Mouse (Mus musculus): ENCODE data around the gene Dsn1. TPM values are rescaled to one million over a fixed set of nuclear protein-coding genes. Genes with fewer than 3 reads are reported as not detected.
A peak's percentile ranks its signal among the peaks of the same experiment; 100 is the strongest.

Dsn1 gene
- polyA plus RNA-seq, 1 experiment from 2014 or later: 31.6 TPM

DNA sequence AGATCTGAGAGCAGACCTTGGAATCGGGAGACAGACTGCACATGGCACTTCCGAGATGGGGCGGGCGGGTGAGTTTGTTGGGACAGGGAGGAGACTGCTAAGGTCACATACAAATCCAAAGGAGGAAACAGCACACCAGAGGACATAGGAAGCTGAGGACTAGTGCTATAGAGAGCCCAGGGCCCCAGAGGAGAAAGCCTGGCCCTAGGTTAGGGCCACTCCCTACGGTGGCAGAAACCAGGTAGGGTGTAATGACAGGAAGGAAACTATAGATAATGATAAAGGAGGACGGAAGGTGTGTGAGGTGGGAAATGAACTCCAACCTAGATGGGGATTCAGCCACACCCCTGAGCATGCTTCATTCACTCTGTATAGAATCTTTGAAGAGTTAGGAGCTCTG, 5.4 kb upstream of the Dsn1 start:
- Histone ChIP-seq H3K4me3 (ENCODE audit: low read depth, low read length) (no peak overlapping the region), H3K4me1 (replicated peaks; ENCODE audit: control insufficient read depth, insufficient read depth, low read length) (peaks cover 10% of the 10 kb centered on the region), H3K36me3 (ENCODE audit: control insufficient read depth, insufficient read depth, low read length) (peaks cover 35% of the 10 kb centered on the region), H3K27me3 (replicated peaks; ENCODE audit: control insufficient read depth, insufficient read depth, low read length) (no peaks in the 10 kb centered on the region), H3K9me3 (ENCODE audit: control insufficient read depth, low read length) (no peaks in the 10 kb centered on the region), H3K9ac (ENCODE audit: low read length) (no peak overlapping the region), H3K4me2 (ENCODE audit: low read length) (no peak overlapping the region), H3K27ac (ENCODE audit: low read depth) (no peak overlapping the region)
- DNase-seq (ENCODE audit: low spot score) (no peak), ATAC-seq (replicated peaks; ENCODE audit: low FRiP score, low TSS enrichment, low read depth) (no peak; the same call in 1 of the 2 replicates)
- WGBS: 74% methylated on average over 6 of the region's 6 CpGs

DNA sequence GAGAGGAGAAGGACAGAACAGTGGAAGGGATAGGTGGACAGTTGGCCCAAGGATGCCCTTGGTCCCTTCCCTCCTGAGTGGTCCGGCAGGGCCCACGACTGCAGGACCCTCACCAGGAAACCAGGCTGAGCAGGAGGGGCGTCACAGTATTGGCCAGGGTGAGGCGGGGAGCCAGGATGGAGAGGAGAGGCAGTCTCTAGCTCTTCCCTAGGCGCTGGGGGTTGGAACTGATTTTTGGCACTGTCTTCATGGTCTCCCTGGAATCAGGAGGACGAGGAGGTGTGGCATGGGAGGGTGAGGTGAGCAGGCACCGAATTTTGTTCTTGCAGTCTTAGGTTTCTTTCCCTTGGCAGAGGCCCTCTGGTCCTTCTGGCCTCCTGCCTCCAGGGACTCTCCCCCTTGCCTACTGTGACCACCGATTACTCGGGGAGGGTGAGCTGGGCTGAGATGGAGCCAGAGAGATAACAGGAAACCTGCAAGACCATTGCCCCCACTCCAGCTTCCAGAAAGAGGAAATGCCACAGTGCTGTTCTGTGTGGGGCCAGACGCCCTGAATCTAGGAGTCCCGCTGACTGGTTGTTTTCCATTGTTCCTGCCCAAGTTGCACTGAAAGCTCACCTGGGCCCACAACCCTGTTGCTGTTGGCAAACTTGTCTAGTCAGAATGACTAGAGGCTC, 3.8 kb upstream of the Dsn1 start:
- Histone ChIP-seq H3K4me3 (ENCODE audit: low read depth, low read length) (no peak overlapping the region), H3K4me2 (ENCODE audit: low read length) (no peak overlapping the region), H3K9ac (ENCODE audit: low read length) (no peak overlapping the region), H3K27me3 (replicated peaks; ENCODE audit: control insufficient read depth, insufficient read depth, low read length) (no peaks in the 10 kb centered on the region), H3K36me3 (ENCODE audit: control insufficient read depth, insufficient read depth, low read length) (peaks cover 19% of the 10 kb centered on the region), H3K9me3 (ENCODE audit: control insufficient read depth, low read length) (no peaks in the 10 kb centered on the region), H3K4me1 (replicated peaks; ENCODE audit: control insufficient read depth, insufficient read depth, low read length) (peaks cover 16% of the 10 kb centered on the region), H3K27ac (ENCODE audit: low read depth) (no peak overlapping the region)
- WGBS: 34% methylated on average over 11 of the region's 11 CpGs
- DNase-seq (ENCODE audit: low spot score): no peak
- ATAC-seq (replicated peaks; ENCODE audit: low FRiP score, low TSS enrichment, low read depth): no peak

DNA sequence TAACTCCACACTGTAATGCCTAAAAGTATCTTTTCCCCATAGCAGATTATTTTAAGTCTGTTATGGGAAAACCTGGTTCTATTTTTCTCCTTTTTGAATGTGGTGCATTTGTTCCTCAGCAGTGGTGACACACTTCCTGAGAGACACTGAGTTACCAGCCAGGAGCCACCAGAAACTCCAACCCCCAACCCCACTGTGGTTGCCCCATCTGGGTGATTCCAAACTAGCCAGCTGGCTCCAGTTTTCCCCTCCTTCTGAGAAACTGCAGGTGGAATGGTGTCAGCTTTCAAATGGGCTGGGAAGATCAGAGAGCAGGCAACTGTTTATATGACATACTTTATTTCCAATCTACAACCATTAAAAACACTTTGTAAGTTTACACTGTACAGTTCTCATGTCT, 3.2 kb upstream of the Dsn1 start:
- H3K4me1 ChIP-seq (replicated peaks; ENCODE audit: control insufficient read depth, insufficient read depth, low read length): peaks cover 19% of the 10 kb centered on the region
- H3K4me2 ChIP-seq (ENCODE audit: low read length): no peak overlapping the region
- ATAC-seq (replicated peaks; ENCODE audit: low FRiP score, low TSS enrichment, low read depth): no peak
- no peak overlapping the region for H3K4me3 ChIP-seq (ENCODE audit: low read depth, low read length)
- DNase-seq (ENCODE audit: low spot score): no peak
- no peak overlapping the region for H3K9ac ChIP-seq (ENCODE audit: low read length)
- no peak overlapping the region for H3K27ac ChIP-seq (ENCODE audit: low read depth)
- H3K27me3 ChIP-seq (replicated peaks; ENCODE audit: control insufficient read depth, insufficient read depth, low read length): no peaks in the 10 kb centered on the region
- peaks cover 13% of the 10 kb centered on the region for H3K36me3 ChIP-seq (ENCODE audit: control insufficient read depth, insufficient read depth, low read length)
- H3K9me3 ChIP-seq (ENCODE audit: control insufficient read depth, low read length): no peaks in the 10 kb centered on the region

DNA sequence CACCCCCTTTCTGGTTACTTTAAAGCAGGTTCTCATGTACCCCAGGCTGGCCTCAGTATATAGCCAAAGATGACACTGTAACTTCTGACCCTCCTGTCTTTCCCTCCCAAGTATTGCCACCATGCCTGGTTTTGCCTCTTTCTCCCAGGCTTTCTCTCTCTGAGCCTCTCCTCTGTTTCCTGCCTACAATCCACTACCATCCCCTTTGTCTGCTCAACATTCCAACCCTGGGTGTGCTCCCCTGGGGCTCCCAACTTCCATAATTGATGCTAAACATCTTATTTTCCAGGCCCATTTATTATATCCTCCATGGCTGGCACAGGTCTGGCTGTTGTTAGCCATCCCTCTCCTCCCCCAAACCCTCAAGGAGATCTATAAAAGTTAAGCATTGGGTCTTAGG, 1.6 kb upstream of the Dsn1 start:
- Histone ChIP-seq H3K4me2 (ENCODE audit: low read length) (no peak overlapping the region), H3K9ac (ENCODE audit: low read length) (no peak overlapping the region), H3K9me3 (ENCODE audit: control insufficient read depth, low read length) (no peaks in the 10 kb centered on the region), H3K27ac (ENCODE audit: low read depth) (no peak overlapping the region), H3K4me3 (ENCODE audit: low read depth, low read length) (no peak overlapping the region), H3K4me1 (replicated peaks; ENCODE audit: control insufficient read depth, insufficient read depth, low read length) (peaks cover 19% of the 10 kb centered on the region), H3K36me3 (ENCODE audit: control insufficient read depth, insufficient read depth, low read length) (peaks cover 18% of the 10 kb centered on the region), H3K27me3 (replicated peaks; ENCODE audit: control insufficient read depth, insufficient read depth, low read length) (no peaks in the 10 kb centered on the region)
- ATAC-seq (replicated peaks; ENCODE audit: low FRiP score, low TSS enrichment, low read depth): no peak
- no peak for DNase-seq (ENCODE audit: low spot score)

DNA sequence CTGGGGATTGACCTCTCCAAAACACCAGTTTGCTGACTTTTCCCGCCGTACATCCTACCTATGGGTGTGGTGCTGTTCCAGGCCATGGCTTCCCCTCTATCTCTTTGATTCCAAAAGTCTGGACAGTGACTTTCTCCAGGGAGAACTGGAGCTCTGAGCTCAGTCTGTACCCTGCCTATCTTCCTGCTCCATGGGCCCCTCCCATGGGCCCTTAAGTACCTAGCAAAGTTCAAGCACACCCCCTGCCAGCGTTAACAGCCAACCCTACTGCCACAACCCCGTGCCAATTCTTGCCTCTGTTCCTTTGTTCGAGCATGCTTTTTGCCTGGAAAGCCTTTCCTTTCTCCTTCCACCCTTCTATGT, 261 bp upstream of the Dsn1 start:
- H3K4me3 ChIP-seq (ENCODE audit: low read depth, low read length): peak overlapping the region; percentile 62
- WGBS: 25% methylated on average over 5 of the region's 5 CpGs
- no peaks in the 10 kb centered on the region for H3K27me3 ChIP-seq (replicated peaks; ENCODE audit: control insufficient read depth, insufficient read depth, low read length)
- peak overlapping the region; percentile 72 for H3K27ac ChIP-seq (ENCODE audit: low read depth)
- no peak for DNase-seq (ENCODE audit: low spot score)
- H3K9me3 ChIP-seq (ENCODE audit: control insufficient read depth, low read length): no peaks in the 10 kb centered on the region
- H3K4me1 ChIP-seq (replicated peaks; ENCODE audit: control insufficient read depth, insufficient read depth, low read length): peaks cover 19% of the 10 kb centered on the region
- peak overlapping the region; percentile 64 for H3K9ac ChIP-seq (ENCODE audit: low read length)
- no peak; the same call in 1 of the 2 replicates for ATAC-seq (replicated peaks; ENCODE audit: low FRiP score, low TSS enrichment, low read depth)
- H3K36me3 ChIP-seq (ENCODE audit: control insufficient read depth, insufficient read depth, low read length): peaks cover 21% of the 10 kb centered on the region
- peak overlapping the region; percentile 85 for H3K4me2 ChIP-seq (ENCODE audit: low read length)

DNA sequence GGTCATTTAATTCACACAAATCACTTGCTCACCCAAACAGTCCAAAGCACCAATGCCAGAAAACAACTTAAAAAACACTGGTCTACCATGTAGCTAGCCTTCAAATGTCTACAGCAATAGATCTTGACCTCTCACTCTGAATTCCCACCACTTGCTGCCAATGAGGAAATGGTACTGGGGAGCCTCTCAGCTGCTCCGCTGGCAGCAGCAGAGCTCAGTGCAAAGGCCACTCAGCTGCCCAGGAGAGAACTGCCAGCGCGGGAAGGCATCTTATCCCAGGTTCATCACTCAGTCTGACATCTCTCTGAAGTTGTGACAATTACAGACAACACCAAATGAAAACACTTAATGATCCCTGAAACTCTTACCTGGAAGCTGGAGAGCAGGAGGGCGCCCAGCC, 4.6 kb downstream of the Dsn1 start:
- Histone ChIP-seq H3K4me1 (replicated peaks; ENCODE audit: control insufficient read depth, insufficient read depth, low read length) (peaks cover 9% of the 10 kb centered on the region), H3K27me3 (replicated peaks; ENCODE audit: control insufficient read depth, insufficient read depth, low read length) (no peaks in the 10 kb centered on the region), H3K4me3 (ENCODE audit: low read depth, low read length) (no peak overlapping the region), H3K27ac (ENCODE audit: low read depth) (no peak overlapping the region), H3K9me3 (ENCODE audit: control insufficient read depth, low read length) (no peaks in the 10 kb centered on the region), H3K36me3 (ENCODE audit: control insufficient read depth, insufficient read depth, low read length) (peaks cover 61% of the 10 kb centered on the region), H3K9ac (ENCODE audit: low read length) (no peak overlapping the region), H3K4me2 (ENCODE audit: low read length) (no peak overlapping the region)
- WGBS: 84% methylated on average over 4 of the region's 4 CpGs
- no peak for ATAC-seq (replicated peaks; ENCODE audit: low FRiP score, low TSS enrichment, low read depth)
- no peak for DNase-seq (ENCODE audit: low spot score)

DNA sequence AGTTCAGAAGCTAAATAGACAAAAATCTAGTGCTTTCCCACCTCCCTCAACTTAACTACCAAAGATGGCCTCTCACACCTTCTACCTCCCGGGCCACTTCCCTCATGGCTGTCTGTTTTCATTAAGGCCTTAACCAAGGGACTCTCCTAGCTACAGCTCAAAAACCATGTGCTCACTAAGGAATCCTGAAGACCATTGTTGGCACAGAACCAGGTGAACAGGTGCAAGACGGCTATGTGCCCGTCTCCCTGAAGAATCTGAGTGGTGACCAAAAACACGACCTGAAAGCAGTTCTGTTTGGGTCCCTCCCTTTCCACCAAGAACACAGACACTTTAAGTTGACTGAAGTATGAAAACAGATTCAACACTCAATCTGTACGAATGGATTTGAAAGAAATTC, 8.7 kb downstream of the Dsn1 start:
- no peak for ATAC-seq (replicated peaks; ENCODE audit: low FRiP score, low TSS enrichment, low read depth)
- Histone ChIP-seq H3K27ac (ENCODE audit: low read depth) (no peak overlapping the region), H3K9me3 (ENCODE audit: control insufficient read depth, low read length) (no peaks in the 10 kb centered on the region), H3K4me1 (replicated peaks; ENCODE audit: control insufficient read depth, insufficient read depth, low read length) (no peaks in the 10 kb centered on the region), H3K4me2 (ENCODE audit: low read length) (no peak overlapping the region), H3K36me3 (ENCODE audit: control insufficient read depth, insufficient read depth, low read length) (peaks cover 76% of the 10 kb centered on the region), H3K9ac (ENCODE audit: low read length) (no peak overlapping the region), H3K27me3 (replicated peaks; ENCODE audit: control insufficient read depth, insufficient read depth, low read length) (no peaks in the 10 kb centered on the region), H3K4me3 (ENCODE audit: low read depth, low read length) (no peak overlapping the region)
- 92% methylated on average over 5 of the region's 5 CpGs for WGBS
- DNase-seq (ENCODE audit: low spot score): no peak

DNA sequence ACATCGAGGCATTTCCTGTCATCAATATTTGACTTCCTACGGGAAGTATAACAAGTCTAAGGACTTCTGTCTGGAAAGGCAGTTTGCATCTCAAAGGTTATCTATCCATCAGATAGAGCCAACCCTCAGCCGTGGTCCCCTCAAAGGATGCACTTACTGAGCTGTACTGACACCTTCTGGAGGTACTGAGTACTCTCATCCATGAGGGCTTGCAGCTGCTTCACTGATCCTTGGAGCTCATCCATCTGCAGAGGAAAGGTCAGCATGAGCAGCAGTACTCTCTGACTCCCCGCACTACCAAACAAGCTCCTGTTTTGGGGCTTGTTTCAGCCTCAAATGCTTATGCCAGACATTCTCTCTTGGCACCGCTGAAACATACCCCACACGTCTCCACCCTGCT, 10.4 kb downstream of the Dsn1 start:
- Histone ChIP-seq H3K27ac (ENCODE audit: low read depth) (no peak overlapping the region), H3K4me1 (replicated peaks; ENCODE audit: control insufficient read depth, insufficient read depth, low read length) (no peaks in the 10 kb centered on the region), H3K27me3 (replicated peaks; ENCODE audit: control insufficient read depth, insufficient read depth, low read length) (no peaks in the 10 kb centered on the region), H3K9ac (ENCODE audit: low read length) (no peak overlapping the region), H3K9me3 (ENCODE audit: control insufficient read depth, low read length) (no peaks in the 10 kb centered on the region), H3K4me3 (ENCODE audit: low read depth, low read length) (no peak overlapping the region), H3K4me2 (ENCODE audit: low read length) (no peak overlapping the region), H3K36me3 (ENCODE audit: control insufficient read depth, insufficient read depth, low read length) (peaks cover 68% of the 10 kb centered on the region)
- no peak for DNase-seq (ENCODE audit: low spot score)
- 66% methylated on average over 6 of the region's 6 CpGs for WGBS
- no peak for ATAC-seq (replicated peaks; ENCODE audit: low FRiP score, low TSS enrichment, low read depth)
